Mouse (Mus musculus) bone marrow macrophage, adult 2 months (primary cell): Measurements from ENCODE around the gene Fbxo11.

ENCODE experiments used
- CTCF ChIP-seq: IDR thresholded peaks from 2 replicates; pipeline ENCODE4 v1.5.1; 2012; ENCODE audit warnings: low read depth, mild to moderate bottlenecking, low read length, moderate library complexity
- POLR2A ChIP-seq: IDR thresholded peaks from 2 replicates; pipeline ENCODE4 v1.6.1; 2012; ENCODE audit warnings: mild to moderate bottlenecking, low read depth, low read length, borderline replicate concordance

- TF ChIP-seq CTCF, result no peak
- no peak for TF ChIP-seq POLR2A
Observed at GRCm38 (mm10) chr17:87974629-87975228, 90.4 kb downstream of the Fbxo11 start, which contains the start of gene Msh6.
